Mouse (Mus musculus): ENCODE data around the gene Inafm1. TPM values are rescaled to one million over a fixed set of nuclear protein-coding genes. Genes with fewer than 3 reads are reported as not detected.
A peak's percentile ranks its signal among the peaks of the same experiment; 100 is the strongest.

Inafm1 gene
- polyA plus RNA-seq, 1 experiment from 2014 or later = 16.6 TPM

DNA sequence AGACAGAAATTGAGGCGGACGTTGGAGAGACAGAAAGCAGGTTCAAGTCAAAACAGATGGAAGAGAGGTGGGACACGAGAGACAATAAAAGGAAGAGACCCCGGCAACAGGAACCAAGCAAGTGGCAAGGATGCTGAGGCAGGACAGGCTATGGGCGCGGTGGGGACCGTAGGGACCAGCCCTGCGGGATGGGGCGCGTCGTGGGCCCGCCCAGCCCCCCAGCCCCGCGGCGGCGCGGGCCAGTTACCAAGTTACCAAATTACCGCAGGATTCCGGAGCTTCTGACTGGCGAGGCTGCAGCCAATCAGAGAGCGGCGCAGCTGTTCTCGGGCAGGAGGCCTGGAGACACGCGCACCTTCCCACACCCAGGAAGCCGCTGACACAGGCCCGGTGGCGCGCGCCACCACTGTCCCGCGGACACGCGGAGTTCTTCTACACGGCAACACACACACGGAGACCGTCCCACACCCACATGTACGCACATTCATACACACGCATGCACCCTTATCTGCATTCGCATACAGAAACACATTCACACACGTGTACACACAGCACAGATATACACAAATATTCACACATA, 22.0 kb upstream of the Inafm1 start:
- peak overlapping the region; percentile 54 for H3K4me3 ChIP-seq (replicated peaks)
- peak; percentile 75 for ATAC-seq
- no peaks in the 10 kb centered on the region for H3K9me3 ChIP-seq
- 2% methylated on average over 41 of the region's 41 CpGs for WGBS
- no peaks in the 10 kb centered on the region for H3K27me3 ChIP-seq (replicated peaks)
- H3K36me3 ChIP-seq = no peaks in the 10 kb centered on the region
- H3K9ac ChIP-seq = peak overlapping the region; percentile 29
- peaks cover 26% of the 10 kb centered on the region for H3K4me1 ChIP-seq (replicated peaks)
- H3K4me2 ChIP-seq (replicated peaks) = peak overlapping the region; percentile 97
- H3K27ac ChIP-seq = peak overlapping the region; percentile 86

DNA sequence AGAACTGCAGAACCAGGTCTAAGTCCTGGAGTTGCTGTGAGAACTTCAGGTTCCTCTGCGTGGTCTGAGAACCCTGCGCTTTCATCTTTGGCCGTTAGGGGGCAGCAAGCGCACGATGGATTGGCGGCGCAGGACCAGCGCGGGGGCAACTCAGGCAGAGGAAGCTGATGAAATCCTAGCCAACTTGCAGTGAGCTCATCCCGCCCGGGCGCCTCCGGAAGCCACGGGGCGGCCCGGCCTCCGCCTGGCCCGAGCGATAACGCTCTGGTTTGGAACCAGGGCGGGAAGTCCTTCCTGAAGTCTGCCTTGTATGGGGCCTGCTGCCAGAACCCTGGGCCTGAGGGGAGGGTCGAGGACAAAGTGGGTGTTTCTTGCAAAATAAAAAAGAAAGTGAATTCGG, 21.4 kb upstream of the Inafm1 start:
- H3K9ac ChIP-seq = peak overlapping the region; percentile 29
- H3K36me3 ChIP-seq = no peaks in the 10 kb centered on the region
- ATAC-seq = peak; percentile 88
- peaks cover 22% of the 10 kb centered on the region for H3K4me1 ChIP-seq (replicated peaks)
- no peaks in the 10 kb centered on the region for H3K27me3 ChIP-seq (replicated peaks)
- peak overlapping the region; percentile 86 for H3K27ac ChIP-seq
- peak overlapping the region; percentile 97 for H3K4me2 ChIP-seq (replicated peaks)
- peak overlapping the region; percentile 54 for H3K4me3 ChIP-seq (replicated peaks)
- WGBS = under 1% methylated on average over 23 of the region's 23 CpGs
- no peaks in the 10 kb centered on the region for H3K9me3 ChIP-seq

GRCm38 (mm10) chr7:16294346-16294745, 20.9 kb upstream of the Inafm1 start:
- Histone ChIP-seq H3K9ac (no peak overlapping the region), H3K36me3 (no peaks in the 10 kb centered on the region), H3K9me3 (no peaks in the 10 kb centered on the region), H3K4me1 (replicated peaks) (peaks cover 17% of the 10 kb centered on the region), H3K4me3 (replicated peaks) (peak overlapping the region; percentile 54; the same call in 1 of the 2 replicates), H3K27ac (peak overlapping the region; percentile 86; the same call in 1 of the 2 replicates), H3K27me3 (replicated peaks) (no peaks in the 10 kb centered on the region), H3K4me2 (replicated peaks) (peak overlapping the region; percentile 97)
- peak; percentile 48 for ATAC-seq
- 29% methylated on average over 4 of the region's 4 CpGs for WGBS

GRCm38 (mm10) chr7:16287791-16288190, 14.4 kb upstream of the Inafm1 start:
- H3K4me1 ChIP-seq (replicated peaks) = peaks cover 12% of the 10 kb centered on the region
- no peak overlapping the region for H3K27ac ChIP-seq
- H3K36me3 ChIP-seq = peaks cover 11% of the 10 kb centered on the region
- 61% methylated on average over 1 of the region's 1 CpGs for WGBS
- H3K4me3 ChIP-seq (replicated peaks) = no peak overlapping the region
- H3K27me3 ChIP-seq (replicated peaks) = no peaks in the 10 kb centered on the region
- H3K4me2 ChIP-seq (replicated peaks) = no peak overlapping the region
- no peak overlapping the region for H3K9ac ChIP-seq
- no peak for ATAC-seq
- no peaks in the 10 kb centered on the region for H3K9me3 ChIP-seq

- Histone ChIP-seq H3K27ac (peak overlapping the region; percentile 95), H3K27me3 (replicated peaks) (no peaks in the 10 kb centered on the region), H3K36me3 (peaks cover 17% of the 10 kb centered on the region), H3K9ac (no peak overlapping the region; the same call in 1 of the 2 replicates), H3K4me3 (replicated peaks) (peak overlapping the region; percentile 62), H3K9me3 (no peaks in the 10 kb centered on the region), H3K4me1 (replicated peaks) (peaks cover 12% of the 10 kb centered on the region), H3K4me2 (replicated peaks) (peak overlapping the region; percentile 64)
- no peak for ATAC-seq
- 77% methylated on average over 2 of the region's 2 CpGs for WGBS
Measured at GRCm38 (mm10) chr7:16287016-16287415, 13.6 kb upstream of the Inafm1 start.

DNA sequence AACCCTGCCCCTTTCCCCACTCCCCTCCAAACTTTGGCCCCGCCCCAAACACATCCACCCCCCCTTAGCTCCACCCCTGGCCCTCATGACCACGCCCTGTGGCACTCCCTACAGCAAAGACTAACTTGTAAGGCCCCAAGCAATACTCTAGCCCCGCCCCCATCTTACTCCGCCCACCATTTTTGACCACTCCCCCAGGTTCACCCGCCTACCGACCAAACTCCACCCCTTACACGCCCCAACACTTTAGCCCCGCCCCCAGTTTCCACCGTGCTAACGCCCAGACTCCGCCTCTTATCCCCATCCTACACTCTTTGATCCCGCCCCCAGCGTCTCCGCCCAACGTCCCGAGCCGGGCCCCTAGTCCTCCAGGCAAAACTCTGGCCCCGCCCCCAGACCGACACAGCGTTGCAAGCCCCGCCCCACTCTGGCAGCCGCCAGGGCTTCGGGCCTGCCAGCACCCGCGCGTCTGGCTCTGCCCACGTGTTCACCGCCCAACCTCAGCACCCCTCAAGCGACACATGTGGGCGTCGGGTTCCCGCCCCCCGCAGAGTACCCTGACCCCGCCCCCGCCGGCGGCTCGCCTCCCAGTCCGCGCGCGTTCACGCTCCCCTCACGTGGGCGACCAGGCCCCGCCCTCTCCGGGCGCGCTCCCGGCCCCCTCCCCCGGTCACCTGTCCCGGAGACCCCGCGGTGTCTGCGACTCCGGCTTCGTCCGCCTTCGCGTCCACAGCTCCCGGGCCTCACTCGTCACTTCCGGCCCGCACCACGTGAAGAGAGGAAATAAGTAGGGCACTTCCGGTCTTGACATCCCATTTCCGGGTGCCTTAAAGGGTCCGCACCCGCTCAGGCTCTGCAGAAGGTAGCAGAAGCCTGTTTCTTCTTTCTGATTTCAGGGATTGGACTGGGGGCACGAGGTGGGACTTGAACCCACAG, 12.9 kb upstream of the Inafm1 start, which contains the start of gene Ccdc9:
Gene Ccdc9 (minus strand): TSS at position 770 of the 936 bp plus-strand sequence.
- peak within 1 kb of the TSS; percentile 64 for H3K4me2 ChIP-seq (replicated peaks)
- peak within 1 kb of the TSS; percentile 62 for H3K4me3 ChIP-seq (replicated peaks)
- peak within 1 kb of the TSS; percentile 95 for H3K27ac ChIP-seq
- peak within 1 kb of the TSS; percentile 64 for H3K9ac ChIP-seq
- peaks cover 25% of the 10 kb centered on the region for H3K36me3 ChIP-seq
- ATAC-seq = peak; percentile 93
- no peaks in the 10 kb centered on the region for H3K9me3 ChIP-seq
- under 1% methylated on average over 70 of the region's 70 CpGs for WGBS
- H3K4me1 ChIP-seq (replicated peaks) = peaks cover 12% of the 10 kb centered on the region
- no peaks in the 10 kb centered on the region for H3K27me3 ChIP-seq (replicated peaks)

GRCm38 (mm10) chr7:16285450-16286025, 12.1 kb upstream of the Inafm1 start:
- 3% methylated on average over 14 of the region's 14 CpGs for WGBS
- ATAC-seq = peak; percentile 72

GRCm38 (mm10) chr7:16284904-16285303, 11.5 kb upstream of the Inafm1 start:
- H3K9me3 ChIP-seq = no peaks in the 10 kb centered on the region
- peaks cover 35% of the 10 kb centered on the region for H3K36me3 ChIP-seq
- 48% methylated on average over 9 of the region's 9 CpGs for WGBS
- H3K4me2 ChIP-seq (replicated peaks) = peak overlapping the region; percentile 64
- H3K27me3 ChIP-seq (replicated peaks) = no peaks in the 10 kb centered on the region
- peaks cover 12% of the 10 kb centered on the region for H3K4me1 ChIP-seq (replicated peaks)
- peak overlapping the region; percentile 70 for H3K27ac ChIP-seq
- no peak overlapping the region for H3K9ac ChIP-seq
- no peak for ATAC-seq
- H3K4me3 ChIP-seq (replicated peaks) = peak overlapping the region; percentile 62

More at GRCm38 (mm10) chr7:16285450-16286025, 12.1 kb upstream of the Inafm1 start:
- peak overlapping the region; percentile 64 for H3K4me2 ChIP-seq (replicated peaks)
- H3K4me1 ChIP-seq (replicated peaks) = peaks cover 12% of the 10 kb centered on the region
- H3K9me3 ChIP-seq = no peaks in the 10 kb centered on the region
- H3K36me3 ChIP-seq = peaks cover 32% of the 10 kb centered on the region
- H3K27ac ChIP-seq = peak overlapping the region; percentile 70; the same call in 1 of the 2 replicates
- H3K9ac ChIP-seq = no peak overlapping the region
- H3K27me3 ChIP-seq (replicated peaks) = no peaks in the 10 kb centered on the region
- H3K4me3 ChIP-seq (replicated peaks) = peak overlapping the region; percentile 62

GRCm38 (mm10) chr7:16284001-16284400, 10.6 kb upstream of the Inafm1 start:
- Histone ChIP-seq H3K36me3 (peaks cover 35% of the 10 kb centered on the region), H3K9ac (no peak overlapping the region), H3K4me3 (replicated peaks) (no peak overlapping the region), H3K9me3 (no peaks in the 10 kb centered on the region), H3K27ac (no peak overlapping the region), H3K4me2 (replicated peaks) (no peak overlapping the region), H3K4me1 (replicated peaks) (peaks cover 12% of the 10 kb centered on the region), H3K27me3 (replicated peaks) (no peaks in the 10 kb centered on the region)
- 93% methylated on average over 8 of the region's 8 CpGs for WGBS
- no peak for ATAC-seq

- Histone ChIP-seq H3K4me2 (replicated peaks) (no peak overlapping the region), H3K27ac (no peak overlapping the region), H3K9me3 (no peaks in the 10 kb centered on the region), H3K4me3 (replicated peaks) (no peak overlapping the region), H3K9ac (no peak overlapping the region), H3K36me3 (peaks cover 41% of the 10 kb centered on the region), H3K4me1 (replicated peaks) (peaks cover 12% of the 10 kb centered on the region), H3K27me3 (replicated peaks) (no peaks in the 10 kb centered on the region)
- ATAC-seq = no peak
- 93% methylated on average over 13 of the region's 13 CpGs for WGBS
Measured at GRCm38 (mm10) chr7:16282334-16282733, 8.9 kb upstream of the Inafm1 start.

DNA sequence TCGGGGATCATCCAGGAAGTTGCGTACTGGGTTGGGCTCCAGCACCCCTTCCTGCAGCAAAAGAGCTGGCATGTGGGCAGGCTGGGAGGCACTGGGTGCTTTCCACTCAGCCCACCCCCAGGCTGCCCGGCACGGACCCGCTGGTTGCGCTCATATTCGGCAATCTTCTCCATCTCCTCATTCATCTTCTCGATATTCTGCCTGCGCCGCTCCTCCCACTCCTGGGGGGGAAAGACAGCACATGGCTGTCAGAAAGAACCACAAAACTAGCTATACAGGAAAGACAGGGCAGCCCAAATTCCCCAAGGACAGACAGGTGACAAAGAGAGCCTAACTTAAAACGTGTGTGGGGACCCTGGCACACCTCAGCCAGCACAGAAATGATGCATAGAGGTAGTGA, 7.3 kb upstream of the Inafm1 start:
- Histone ChIP-seq H3K4me2 (replicated peaks) (no peak overlapping the region), H3K4me3 (replicated peaks) (no peak overlapping the region), H3K36me3 (peaks cover 56% of the 10 kb centered on the region), H3K4me1 (replicated peaks) (peaks cover 17% of the 10 kb centered on the region), H3K9me3 (no peaks in the 10 kb centered on the region), H3K9ac (no peak overlapping the region), H3K27ac (no peak overlapping the region), H3K27me3 (replicated peaks) (no peaks in the 10 kb centered on the region)
- 85% methylated on average over 11 of the region's 11 CpGs for WGBS
- ATAC-seq = no peak
